Mouse (Mus musculus) limb, embryonic 14.5 days (tissue): ENCODE results near the gene Aoc1. TPM values are rescaled to one million over a fixed set of nuclear protein-coding genes. Genes with fewer than 3 reads are reported as not detected.

Source experiments
- ATAC-seq: fragments of 200-750 bp; cut with Nextera tagmentation; 2 replicates; pipeline ENCODE4 v1.8.0; 2017; ENCODE audit warnings: low read depth, moderate number of reproducible peaks, moderate TSS enrichment; ENCODE audit not compliant: low FRiP score
- DNase-seq: peaks from one replicate; pipeline ENCODE4 v3.0.0-alpha.2; 2015; ENCODE audit warnings: low spot score
- H3K27ac ChIP-seq: fragments of 300-500 bp; sonication (generic); replicated peaks from 2 replicates; pipeline ENCODE4 v1.5.1; 2014; ENCODE audit warnings: low read depth, mild to moderate bottlenecking, low read length, moderate library complexity, mixed read lengths
- H3K27me3 ChIP-seq: fragments of 300-500 bp; sonication (generic); 2 replicates; pipeline ENCODE4 v1.6.1; 2014; ENCODE audit warnings: low read length, mixed read lengths; ENCODE audit not compliant: control insufficient read depth, insufficient read depth
- H3K36me3 ChIP-seq: fragments of 300-500 bp; sonication (generic); 2 replicates; pipeline ENCODE4 v1.6.1; 2014; ENCODE audit warnings: mild to moderate bottlenecking, low read length, moderate library complexity, mixed read lengths; ENCODE audit not compliant: control insufficient read depth, insufficient read depth
- H3K4me1 ChIP-seq: fragments of 300-500 bp; sonication (generic); 2 replicates; pipeline ENCODE4 v1.6.1; 2014; ENCODE audit warnings: antibody characterized with exemption, low read length, mixed read lengths; ENCODE audit not compliant: control insufficient read depth, insufficient read depth
- H3K4me2 ChIP-seq: fragments of 300-500 bp; sonication (generic); replicated peaks from 2 replicates; pipeline ENCODE4 v1.6.1; 2014; ENCODE audit warnings: low read depth, mild to moderate bottlenecking, low read length, moderate library complexity; ENCODE audit not compliant: severe bottlenecking
- H3K4me3 ChIP-seq: fragments of 300-500 bp; sonication (generic); replicated peaks from 2 replicates; pipeline ENCODE4 v1.5.1; 2014; ENCODE audit warnings: low read length
- H3K9ac ChIP-seq: fragments of 300-500 bp; sonication (generic); 2 replicates; pipeline ENCODE4 v1.6.1; 2014; ENCODE audit warnings: mild to moderate bottlenecking, low read depth, low read length, moderate library complexity; ENCODE audit not compliant: severe bottlenecking
- H3K9me3 ChIP-seq: fragments of 300-500 bp; sonication (generic); 2 replicates; pipeline ENCODE4 v1.6.1; 2016; ENCODE audit warnings: low read length; ENCODE audit not compliant: control insufficient read depth
- POLR2A ChIP-seq: fragments of 200-500 bp; IDR thresholded peaks from 2 replicates; pipeline ENCODE4 v1.8.0; 2012; ENCODE audit warnings: inconsistent platforms, mild to moderate bottlenecking, moderate library complexity, borderline replicate concordance; ENCODE audit not compliant: insufficient read depth, insufficient read length; ENCODE audit errors: extremely low read depth
- WGBS: fragments of 180-500 bp; shearing (Covaris S2); extraction: QIAGEN DNeasy Blood & Tissue Kit; methylation state at CpG from one replicate; pipeline ENCODE4 v1.1.7; 2014; 5-methylcytosine and 5-hydroxymethylcytosine counted together
- polyA plus RNA-seq, 2 experiments: library from polyadenylated mRNA; depleted of rRNA in 1 of 2; stranded (reverse) in 1 of 2; unstranded in 1 of 2; fragments of >200 nt; fragmentation: Nextera tagmentation in 1 of 2; extraction: Ambion mirVana in 1 of 2; gene quantifications; 2 replicates each; pipeline versions ENCODE4 v1.2.1 to v1.2.3; 2012 to 2014

Gene Aoc1
- polyA plus RNA-seq, 2 experiments, result 0.34 TPM; not detected in 1

- Histone ChIP-seq H3K9me3 (no peaks in the 10 kb centered on the region), H3K27ac (peak within 1 kb of the TSS; percentile 81), H3K4me2 (peak within 1 kb of the TSS; percentile 85), H3K9ac (peak within 1 kb of the TSS; percentile 59), H3K36me3 (peaks cover 51% of the 10 kb centered on the region), H3K27me3 (no peaks in the 10 kb centered on the region), H3K4me1 (peaks cover 34% of the 10 kb centered on the region), H3K4me3 (peak within 1 kb of the TSS; percentile 50)
- peak; percentile 8; the same call in 1 of the 2 replicates for ATAC-seq
- DNase-seq, result peak; percentile 65
- WGBS, result 4% methylated on average over 7 of the region's 7 CpGs
- no peak for TF ChIP-seq POLR2A
Measured at GRCm38 (mm10) chr6:48840371-48840969, 32.2 kb upstream of the Aoc1 start, which contains the start of gene Tmem176a. Gene Tmem176a, plus strand, starts transcription at chr6:48840919.

GRCm38 (mm10) chr6:48840973-48841625 lies 31.6 kb upstream of the Aoc1 start, which contains the start of gene Tmem176b:
Gene Tmem176b, minus strand, starts transcription at chr6:48841496.
- H3K27me3 ChIP-seq, result no peaks in the 10 kb centered on the region
- H3K9ac ChIP-seq, result peak within 1 kb of the TSS; percentile 59
- 0% methylated on average over 6 of the region's 6 CpGs for WGBS
- H3K4me3 ChIP-seq, result peak within 1 kb of the TSS; percentile 50
- H3K4me1 ChIP-seq, result peaks cover 34% of the 10 kb centered on the region
- peak; percentile 97 for DNase-seq
- no peaks in the 10 kb centered on the region for H3K9me3 ChIP-seq
- no peak for TF ChIP-seq POLR2A
- H3K4me2 ChIP-seq, result peak within 1 kb of the TSS; percentile 85
- peak within 1 kb of the TSS; percentile 81 for H3K27ac ChIP-seq
- peak; percentile 93 for ATAC-seq
- H3K36me3 ChIP-seq, result peaks cover 45% of the 10 kb centered on the region

DNA sequence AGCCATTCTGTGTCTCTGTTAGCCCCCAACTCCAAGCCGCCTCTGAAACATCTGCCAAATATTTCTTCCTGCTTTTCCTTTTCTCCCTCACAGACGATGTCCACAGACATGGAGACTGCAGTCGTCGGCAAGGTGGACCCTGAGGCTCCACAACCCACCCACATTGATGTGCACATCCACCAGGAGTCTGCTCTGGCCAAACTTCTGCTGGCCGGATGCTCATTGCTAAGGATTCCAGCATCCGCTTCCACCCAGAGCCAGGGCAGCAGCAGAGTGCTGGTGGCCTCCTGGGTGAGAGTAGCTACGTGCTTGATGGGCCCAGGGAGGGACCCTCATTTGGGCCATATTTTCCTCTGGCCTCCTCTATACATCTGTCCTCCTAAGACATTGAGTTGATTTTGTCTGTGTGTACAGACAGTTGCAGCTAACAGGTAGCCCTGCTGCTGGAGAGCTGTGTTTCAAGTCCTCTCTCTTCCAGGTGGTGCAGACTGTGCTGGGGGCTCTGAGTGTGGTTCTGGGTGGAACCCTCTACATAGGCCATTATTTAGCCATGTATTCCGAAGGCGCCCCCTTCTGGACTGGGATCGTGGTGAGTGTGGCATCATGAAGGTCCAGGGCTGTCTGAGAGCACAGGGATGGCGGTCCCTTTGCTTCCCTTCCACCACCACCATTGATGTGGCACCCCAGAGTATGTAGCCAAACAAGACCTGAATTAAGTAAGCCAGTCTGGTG lies 30.4 kb upstream of the Aoc1 start:
- Histone ChIP-seq H3K27me3 (no peaks in the 10 kb centered on the region), H3K4me2 (peak overlapping the region; percentile 85), H3K27ac (peak overlapping the region; percentile 81), H3K4me3 (peak overlapping the region; percentile 50), H3K4me1 (peaks cover 34% of the 10 kb centered on the region), H3K9ac (peak overlapping the region; percentile 58; the same call in 1 of the 2 replicates), H3K36me3 (peaks cover 33% of the 10 kb centered on the region), H3K9me3 (no peaks in the 10 kb centered on the region)
- no peak for DNase-seq
- TF ChIP-seq POLR2A, result no peak
- ATAC-seq, result no peak
- 60% methylated on average over 11 of the region's 11 CpGs for WGBS

DNA sequence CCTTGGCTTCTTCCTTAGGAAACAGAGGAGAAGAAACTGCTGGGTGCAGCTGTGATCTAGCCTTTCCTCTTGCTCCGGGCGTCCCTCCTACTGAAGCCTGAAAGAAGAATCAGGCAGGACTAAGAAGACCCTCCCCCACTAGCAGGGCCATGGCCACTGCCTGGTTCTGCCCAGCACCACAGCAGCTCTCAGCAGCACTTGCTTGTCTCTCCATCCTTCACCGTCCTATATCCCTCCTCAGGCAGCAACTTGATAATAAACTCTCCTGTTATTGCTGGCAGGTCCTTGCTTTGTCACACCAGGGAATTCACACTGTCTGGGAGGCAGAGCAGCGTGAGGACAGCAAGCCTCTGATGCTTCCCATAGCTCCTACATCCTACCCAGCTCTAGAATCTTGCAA lies 27.6 kb upstream of the Aoc1 start:
- no peak overlapping the region for H3K9ac ChIP-seq
- H3K4me2 ChIP-seq, result no peak overlapping the region
- ATAC-seq (no peak), DNase-seq (no peak)
- WGBS, result 58% methylated on average over 4 of the region's 4 CpGs
- TF ChIP-seq POLR2A, result no peak
- peaks cover 21% of the 10 kb centered on the region for H3K36me3 ChIP-seq
- no peaks in the 10 kb centered on the region for H3K9me3 ChIP-seq
- H3K27me3 ChIP-seq, result no peaks in the 10 kb centered on the region
- H3K27ac ChIP-seq, result no peak overlapping the region
- no peak overlapping the region for H3K4me3 ChIP-seq
- H3K4me1 ChIP-seq, result peaks cover 17% of the 10 kb centered on the region

- peak; percentile 86 for ATAC-seq
Measured at GRCm38 (mm10) chr6:48851820-48852491, 20.7 kb upstream of the Aoc1 start.

More at GRCm38 (mm10) chr6:48851820-48852491, 20.7 kb upstream of the Aoc1 start:
- H3K4me3 ChIP-seq, result peak overlapping the region; percentile 33
- H3K36me3 ChIP-seq, result no peaks in the 10 kb centered on the region
- under 1% methylated on average over 28 of the region's 29 CpGs for WGBS
- 0 out of 2 replicates have a peak, but pooled peaks cover 4% of the 10 kb centered on the region for H3K4me1 ChIP-seq
- no peak for TF ChIP-seq POLR2A
- DNase-seq, result peak; percentile 73
- H3K9me3 ChIP-seq, result no peaks in the 10 kb centered on the region
- H3K9ac ChIP-seq, result peak overlapping the region; percentile 48
- no peaks in the 10 kb centered on the region for H3K27me3 ChIP-seq
- H3K4me2 ChIP-seq, result peak overlapping the region; percentile 57
- peak overlapping the region; percentile 90 for H3K27ac ChIP-seq
